Mouse (Mus musculus): ENCODE results near the gene Bmp8a. TPM values are rescaled to one million over a fixed set of nuclear protein-coding genes. Genes with fewer than 3 reads are reported as not detected.
"Not testable (repeated sequence)": the region's sequence is repeated elsewhere in the genome, so short reads cannot be mapped to it uniquely, and the experiment has no call there.

Gene Bmp8a
- polyA plus RNA-seq, 1 experiment from 2014 or later, result 0.53 TPM

DNA sequence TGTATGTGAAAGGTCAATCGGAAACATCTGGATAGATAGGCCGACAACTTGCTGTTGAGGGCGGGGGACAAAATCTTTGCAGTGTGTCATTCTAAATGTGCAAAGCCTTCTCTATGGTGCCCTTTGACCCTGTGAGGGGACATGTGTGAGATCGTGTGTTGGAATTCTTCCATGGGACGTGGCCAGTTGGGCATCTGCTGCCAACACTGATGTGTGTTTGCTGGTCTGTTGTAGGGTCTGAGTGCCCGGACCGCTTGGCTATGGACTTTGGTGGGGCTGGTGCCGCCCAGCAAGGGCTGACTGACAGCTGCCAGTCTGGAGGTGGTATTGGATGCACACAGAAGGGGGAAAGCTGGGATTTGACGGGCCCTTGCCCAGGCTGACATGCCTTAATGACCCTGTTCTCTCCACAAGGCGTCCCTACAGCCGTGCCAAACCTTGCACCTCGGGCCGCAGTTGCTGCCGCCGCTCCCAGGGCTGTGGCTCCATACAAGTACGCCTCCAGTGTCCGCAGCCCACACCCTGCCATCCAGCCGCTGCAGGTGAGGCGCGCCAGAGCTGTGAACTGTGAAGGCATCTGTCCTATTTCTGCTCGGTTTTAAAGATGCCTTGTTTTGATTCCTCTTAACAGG is 47.4 kb downstream of the Bmp8a start:
- Histone ChIP-seq H3K9ac (no peak overlapping the region), H3K36me3 (peaks cover 69% of the 10 kb centered on the region), H3K27ac (no peak overlapping the region), H3K4me3 (replicated peaks) (no peak overlapping the region), H3K4me2 (replicated peaks) (no peak overlapping the region), H3K27me3 (replicated peaks) (no peaks in the 10 kb centered on the region), H3K4me1 (replicated peaks) (no peaks in the 10 kb centered on the region), H3K9me3 (no peaks in the 10 kb centered on the region)
- ATAC-seq, result no peak
- 93% methylated on average over 21 of the region's 21 CpGs for WGBS

DNA sequence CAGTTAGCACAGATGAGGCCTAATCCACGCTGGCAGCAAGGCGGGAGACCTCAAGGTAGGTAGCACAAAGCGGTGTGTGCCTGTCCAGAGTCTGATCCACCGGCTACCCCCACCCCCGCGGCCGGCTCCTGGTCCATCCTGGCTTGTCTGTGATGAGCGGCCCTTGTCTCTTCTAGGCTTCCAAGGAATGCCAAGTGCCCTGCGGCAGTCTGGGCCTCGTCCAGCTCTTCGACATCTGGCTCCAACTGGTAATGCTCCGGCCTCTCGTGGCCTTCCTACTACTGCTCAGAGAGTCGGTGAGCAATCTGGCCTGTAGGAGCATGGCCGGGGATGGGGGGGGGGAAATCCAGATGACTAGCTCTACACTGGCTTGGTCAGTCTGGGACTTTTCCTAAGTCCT is 48.0 kb downstream of the Bmp8a start:
- H3K36me3 ChIP-seq, result peaks cover 66% of the 10 kb centered on the region
- not testable (repeated sequence) for H3K27ac ChIP-seq; H3K9ac ChIP-seq; H3K27me3 ChIP-seq (replicated peaks); H3K9me3 ChIP-seq; H3K4me3 ChIP-seq (replicated peaks); ATAC-seq; H3K4me2 ChIP-seq (replicated peaks); H3K4me1 ChIP-seq (replicated peaks)
- 82% methylated on average over 15 of the region's 15 CpGs for WGBS

DNA sequence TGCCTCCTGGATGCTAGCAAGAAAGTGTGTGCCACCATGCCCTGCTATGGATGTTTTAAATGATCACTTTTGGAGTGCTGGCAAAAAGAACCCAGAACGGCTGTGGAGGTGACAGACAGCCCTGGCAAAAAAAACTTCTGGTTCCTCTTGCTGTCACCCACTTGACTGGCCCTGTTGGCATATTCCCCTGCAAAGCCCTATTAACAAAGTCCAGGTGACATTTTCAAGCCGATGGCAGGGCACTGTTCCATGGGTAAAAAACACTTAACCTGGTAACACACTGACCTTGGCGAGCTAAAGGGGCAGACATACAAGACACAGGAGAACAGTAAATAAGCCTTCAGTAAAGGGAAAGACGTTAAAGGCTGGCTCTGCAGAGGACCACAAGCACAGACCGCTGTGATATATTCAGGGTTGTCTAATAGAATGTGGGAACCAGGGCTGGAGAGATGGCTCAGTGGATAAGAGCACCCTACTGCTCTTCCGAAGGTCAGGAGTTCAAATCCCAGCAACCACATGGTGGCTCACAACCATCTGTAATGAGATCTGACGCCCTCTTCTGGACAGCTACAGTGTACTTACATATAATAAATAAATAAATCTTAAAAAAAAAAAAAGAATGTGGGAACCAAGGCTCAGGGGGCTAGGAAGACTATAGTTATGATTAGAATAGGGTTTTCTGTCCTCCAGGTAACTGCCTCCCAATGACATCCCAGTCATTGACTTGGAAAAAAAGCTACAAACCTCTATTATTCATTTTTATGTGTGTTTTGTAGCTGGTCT is 49.2 kb downstream of the Bmp8a start:
- Histone ChIP-seq H3K27me3 (replicated peaks) (no peaks in the 10 kb centered on the region), H3K9me3 (no peaks in the 10 kb centered on the region), H3K36me3 (peaks cover 74% of the 10 kb centered on the region), H3K4me3 (replicated peaks) (no peak overlapping the region), H3K9ac (no peak overlapping the region), H3K4me2 (replicated peaks) (no peak overlapping the region), H3K4me1 (replicated peaks) (0 out of 2 replicates have a peak, but pooled peaks cover 2% of the 10 kb centered on the region), H3K27ac (no peak overlapping the region)
- WGBS, result 77% methylated on average over 7 of the region's 7 CpGs
- ATAC-seq, result no peak

- 0 out of 2 replicates have a peak, but pooled peaks cover 2% of the 10 kb centered on the region for H3K4me1 ChIP-seq (replicated peaks)
- no peak for ATAC-seq
- no peaks in the 10 kb centered on the region for H3K9me3 ChIP-seq
- no peak overlapping the region for H3K9ac ChIP-seq
- H3K27ac ChIP-seq, result no peak overlapping the region
- H3K36me3 ChIP-seq, result peaks cover 74% of the 10 kb centered on the region
- no peaks in the 10 kb centered on the region for H3K27me3 ChIP-seq (replicated peaks)
- no peak overlapping the region for H3K4me2 ChIP-seq (replicated peaks)
- WGBS, result 76% methylated on average over 7 of the region's 7 CpGs
- no peak overlapping the region for H3K4me3 ChIP-seq (replicated peaks)
Observed at GRCm38 (mm10) chr4:123292989-123293388, 50.1 kb downstream of the Bmp8a start.

DNA sequence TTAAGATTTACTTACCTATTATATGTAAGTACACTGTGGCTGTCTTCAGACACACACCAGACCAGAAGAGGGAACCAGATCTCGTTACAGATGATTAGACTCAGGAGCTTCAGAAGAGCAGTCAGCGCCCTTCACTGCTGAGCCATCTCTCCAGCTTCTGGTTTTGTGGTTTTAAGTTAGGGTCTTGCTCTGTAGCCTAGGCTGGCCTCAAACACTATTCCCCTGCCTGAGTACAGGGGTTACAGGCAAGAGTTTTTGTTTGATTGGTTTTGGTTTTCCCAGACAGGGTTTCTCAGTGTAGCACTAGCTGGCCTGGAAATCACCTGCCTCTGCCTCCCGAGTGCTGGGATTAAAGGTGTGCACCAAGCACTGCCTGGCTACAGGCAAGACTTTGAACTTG is 50.7 kb downstream of the Bmp8a start:
- no peaks in the 10 kb centered on the region for H3K27me3 ChIP-seq (replicated peaks)
- WGBS, result 80% methylated on average over 3 of the region's 3 CpGs
- no peak for ATAC-seq
- H3K9me3 ChIP-seq, result no peaks in the 10 kb centered on the region
- H3K9ac ChIP-seq, result no peak overlapping the region
- peaks cover 70% of the 10 kb centered on the region for H3K36me3 ChIP-seq
- 0 out of 2 replicates have a peak, but pooled peaks cover 2% of the 10 kb centered on the region for H3K4me1 ChIP-seq (replicated peaks)
- no peak overlapping the region for H3K4me3 ChIP-seq (replicated peaks)
- no peak overlapping the region for H3K27ac ChIP-seq
- no peak overlapping the region for H3K4me2 ChIP-seq (replicated peaks)

GRCm38 (mm10) chr4:123289038-123289437 is 54.0 kb downstream of the Bmp8a start:
- ATAC-seq, result no peak
- H3K4me2 ChIP-seq (replicated peaks), result no peak overlapping the region
- H3K36me3 ChIP-seq, result peaks cover 50% of the 10 kb centered on the region
- 90% methylated on average over 12 of the region's 12 CpGs for WGBS
- no peak overlapping the region for H3K27ac ChIP-seq
- H3K27me3 ChIP-seq (replicated peaks), result no peaks in the 10 kb centered on the region
- no peak overlapping the region for H3K9ac ChIP-seq
- no peak overlapping the region for H3K4me3 ChIP-seq (replicated peaks)
- no peaks in the 10 kb centered on the region for H3K9me3 ChIP-seq
- H3K4me1 ChIP-seq (replicated peaks), result peaks cover 25% of the 10 kb centered on the region

- H3K36me3 ChIP-seq, result peaks cover 32% of the 10 kb centered on the region
- H3K27ac ChIP-seq, result no peak overlapping the region
- WGBS, result 92% methylated on average over 2 of the region's 2 CpGs
- no peak overlapping the region for H3K4me3 ChIP-seq (replicated peaks)
- H3K9ac ChIP-seq, result no peak overlapping the region
- peaks cover 27% of the 10 kb centered on the region for H3K4me1 ChIP-seq (replicated peaks)
- no peak overlapping the region for H3K4me2 ChIP-seq (replicated peaks)
- no peaks in the 10 kb centered on the region for H3K9me3 ChIP-seq
- ATAC-seq, result no peak
- no peaks in the 10 kb centered on the region for H3K27me3 ChIP-seq (replicated peaks)
Observed at GRCm38 (mm10) chr4:123286790-123287189, 56.3 kb downstream of the Bmp8a start.

DNA sequence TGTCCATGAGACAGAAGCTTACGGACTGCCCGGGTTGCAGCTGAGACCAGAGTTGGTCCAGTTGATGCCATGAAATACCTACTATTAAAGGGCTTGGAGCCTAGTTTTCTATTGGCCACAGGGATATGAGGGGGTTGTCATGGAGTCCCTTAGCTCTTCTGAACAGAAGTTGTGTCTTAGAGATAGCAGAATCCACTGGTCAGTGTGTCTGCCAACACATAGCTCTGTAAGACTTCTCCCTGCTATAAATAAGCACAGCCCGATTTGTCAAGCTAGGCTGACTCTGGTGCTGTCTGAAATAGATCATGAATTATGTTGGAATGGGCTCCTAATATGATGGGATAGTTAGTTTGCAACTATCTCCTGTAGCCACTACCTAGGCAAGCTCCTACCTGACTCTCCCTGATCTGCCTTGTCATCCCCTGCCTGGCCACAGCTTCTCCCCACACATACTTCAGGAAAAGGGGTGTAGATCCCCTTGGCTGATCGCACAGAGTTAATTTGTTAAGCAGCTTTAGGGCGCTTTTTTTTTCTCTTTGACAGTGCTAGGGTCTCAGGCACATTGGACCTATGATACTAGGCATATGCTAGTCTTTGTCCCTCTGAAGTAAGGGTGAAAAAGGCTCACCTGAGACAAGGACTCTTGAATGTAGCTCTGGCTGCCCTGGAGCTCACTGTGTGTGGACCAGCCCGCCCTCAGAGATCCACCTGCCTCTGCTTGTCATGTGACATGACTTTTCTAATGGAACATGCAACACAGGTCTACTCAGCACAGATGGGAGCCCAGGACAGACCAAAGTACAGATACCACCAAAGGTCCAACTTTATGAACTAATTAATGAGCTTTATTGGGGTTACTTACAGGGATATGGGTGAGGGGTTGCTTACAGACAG is 58.1 kb downstream of the Bmp8a start:
- H3K4me3 ChIP-seq (replicated peaks), result peak overlapping the region; percentile 52
- H3K36me3 ChIP-seq, result peaks cover 18% of the 10 kb centered on the region
- H3K4me1 ChIP-seq (replicated peaks), result peaks cover 27% of the 10 kb centered on the region
- WGBS, result 64% methylated on average over 6 of the region's 6 CpGs
- H3K9ac ChIP-seq, result peak overlapping the region; percentile 54
- H3K27me3 ChIP-seq (replicated peaks), result no peaks in the 10 kb centered on the region
- peak; percentile 29; the same call in 1 of the 2 replicates for ATAC-seq
- no peaks in the 10 kb centered on the region for H3K9me3 ChIP-seq
- H3K4me2 ChIP-seq (replicated peaks), result peak overlapping the region; percentile 85
- H3K27ac ChIP-seq, result no peak overlapping the region

DNA sequence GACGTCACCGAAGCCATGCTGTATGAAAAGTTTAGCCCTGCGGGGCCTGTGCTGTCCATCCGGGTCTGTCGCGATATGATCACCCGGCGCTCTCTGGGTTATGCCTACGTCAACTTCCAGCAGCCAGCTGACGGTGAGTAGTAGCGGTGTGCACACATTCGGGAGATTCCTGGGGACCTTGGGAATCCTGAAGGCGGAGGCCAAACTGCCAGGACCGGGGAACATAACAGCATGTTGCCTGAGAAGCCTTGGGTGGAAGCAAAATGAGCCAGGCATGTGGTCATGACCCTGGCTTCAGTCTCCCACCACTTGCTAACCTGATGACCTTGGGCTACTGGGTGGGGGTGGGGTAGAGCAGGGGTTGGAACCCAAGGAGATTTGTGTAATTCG is 59.4 kb downstream of the Bmp8a start:
- Histone ChIP-seq H3K4me2 (replicated peaks) (peak overlapping the region; percentile 85), H3K27ac (peak overlapping the region; percentile 5; the same call in 1 of the 2 replicates), H3K4me1 (replicated peaks) (peaks cover 25% of the 10 kb centered on the region), H3K4me3 (replicated peaks) (peak overlapping the region; percentile 52), H3K9ac (peak overlapping the region; percentile 54)
- H3K9me3 ChIP-seq; H3K27me3 ChIP-seq (replicated peaks); H3K36me3 ChIP-seq; ATAC-seq: not testable (repeated sequence)
- WGBS, result under 1% methylated on average over 15 of the region's 15 CpGs

DNA sequence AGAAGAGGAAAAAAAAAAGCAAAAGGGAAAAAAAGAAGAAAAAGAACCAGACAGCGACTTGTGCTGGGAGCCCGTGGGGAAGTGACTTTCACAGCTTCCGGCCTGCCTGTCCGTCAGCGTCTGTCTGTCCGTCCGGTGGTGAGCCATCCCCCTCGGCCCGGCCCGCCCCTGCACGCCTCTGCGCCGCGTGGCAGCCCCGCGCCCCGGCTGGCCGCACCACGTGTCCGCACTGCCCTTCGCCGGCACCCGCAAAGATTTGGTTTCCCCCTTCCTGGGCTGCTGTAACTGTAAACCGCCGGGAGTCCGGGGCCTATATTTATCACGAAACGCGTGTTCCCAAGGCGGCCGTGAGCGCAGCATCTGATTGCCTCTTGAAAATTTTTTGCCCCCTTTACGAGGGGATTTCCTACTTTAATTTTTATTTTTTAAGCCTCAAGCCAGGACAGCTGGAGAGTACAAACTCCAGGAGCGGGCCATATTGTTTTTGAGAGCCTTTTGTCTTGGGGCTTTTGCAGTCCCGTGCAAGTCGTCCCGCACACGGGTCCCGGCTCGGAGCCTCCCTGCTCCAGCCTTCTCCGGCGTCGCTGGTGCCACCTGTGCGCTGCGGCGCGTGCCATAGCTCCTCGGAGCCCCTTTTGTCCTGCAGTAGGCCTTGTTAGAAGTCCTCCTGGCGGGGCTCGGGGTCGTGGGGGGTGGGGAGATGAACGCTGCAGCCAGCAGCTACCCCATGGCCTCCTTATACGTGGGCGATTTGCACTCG is 60.0 kb downstream of the Bmp8a start:
- peak; percentile 72 for ATAC-seq
- peaks cover 25% of the 10 kb centered on the region for H3K4me1 ChIP-seq (replicated peaks)
- H3K4me3 ChIP-seq (replicated peaks), result peak overlapping the region; percentile 52
- 0% methylated on average over 41 of the region's 55 CpGs for WGBS
- H3K9ac ChIP-seq, result peak overlapping the region; percentile 54
- H3K9me3 ChIP-seq; H3K36me3 ChIP-seq; H3K27me3 ChIP-seq (replicated peaks): not testable (repeated sequence)
- peak overlapping the region; percentile 85 for H3K4me2 ChIP-seq (replicated peaks)
- H3K27ac ChIP-seq, result peak overlapping the region; percentile 56; the same call in 1 of the 2 replicates

DNA sequence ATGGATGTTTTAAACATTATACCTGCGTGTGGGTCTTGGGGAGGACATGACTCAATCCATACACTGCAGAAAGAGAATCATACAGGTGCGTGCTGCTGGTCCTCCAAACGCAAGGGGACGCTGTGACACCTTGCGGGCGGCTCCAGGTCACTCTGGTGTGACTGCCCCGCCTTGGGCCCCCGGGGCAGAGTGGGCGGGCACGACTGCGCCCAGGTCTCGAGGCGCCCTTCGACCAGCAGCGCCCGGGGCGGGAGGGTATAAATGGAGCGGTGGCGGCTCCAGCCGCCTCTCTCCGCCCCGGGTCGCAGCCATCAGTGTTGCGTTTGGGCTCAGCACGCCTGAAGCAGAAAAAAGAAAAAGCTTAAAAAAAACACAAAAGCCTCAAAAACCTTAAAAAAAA is 60.6 kb downstream of the Bmp8a start:
- Histone ChIP-seq H3K9me3 (no peaks in the 10 kb centered on the region), H3K27ac (peak overlapping the region; percentile 56), H3K4me3 (replicated peaks) (peak overlapping the region; percentile 52), H3K36me3 (peaks cover 2% of the 10 kb centered on the region; the same call in 1 of the 2 replicates), H3K4me1 (replicated peaks) (peaks cover 25% of the 10 kb centered on the region), H3K27me3 (replicated peaks) (no peaks in the 10 kb centered on the region), H3K9ac (peak overlapping the region; percentile 40; the same call in 1 of the 2 replicates), H3K4me2 (replicated peaks) (peak overlapping the region; percentile 85)
- ATAC-seq, result peak; percentile 97
- WGBS, result under 1% methylated on average over 25 of the region's 25 CpGs
